Mouse (Mus musculus) layer of hippocampus, adult 2 months (tissue): ENCODE measurements around the gene Ptpn18. TPM values are rescaled to one million over a fixed set of nuclear protein-coding genes. Genes with fewer than 3 reads are reported as not detected.
A peak's percentile ranks its signal among the peaks of the same experiment; 100 is the strongest.

Experiments
- DNase-seq, 2 experiments: peaks; one replicate each; pipeline ENCODE4 v3.0.0; 2022; ENCODE audit warnings: low spot score in 2 of 2
- H3K27ac ChIP-seq: fragments of 200-600 bp; 2 replicates; pipeline ENCODE4 v1.8.1; 2022
- H3K4me3 ChIP-seq: fragments of 200-600 bp; 2 replicates; pipeline ENCODE4 v1.8.1; 2022; ENCODE audit warnings: mild to moderate bottlenecking
- CTCF ChIP-seq: fragments of 200-600 bp; conservative IDR thresholded peaks from 2 replicates; pipeline ENCODE4 v1.8.1; 2022; ENCODE audit warnings: antibody characterized with exemption, mild to moderate bottlenecking, moderate library complexity
- total RNA-seq, 2 experiments: library from RNA; stranded (reverse); gene quantifications; 2 replicates each; pipeline ENCODE4 v1.2.3; 2021

The Ptpn18 gene
- total RNA-seq, 2 experiments from 2014 or later, result 5.0 to 6.3 TPM

GRCm38 (mm10) chr1:34438381-34439051 is 21.0 kb upstream of the Ptpn18 start:
- no peak for DNase-seq
- no peak for TF ChIP-seq CTCF
- Histone ChIP-seq H3K27ac (no peak overlapping the region), H3K4me3 (peak overlapping the region; percentile 81)

GRCm38 (mm10) chr1:34439215-34439960 is 20.2 kb upstream of the Ptpn18 start, which contains the start of the genes Ccdc115 and Imp4:
TSS of gene Ccdc115 (minus strand) at chr1:34439672.
TSS of gene Imp4 (plus strand) at chr1:34439851.
- TF ChIP-seq CTCF, result no peak
- peak within 1 kb of the TSS; percentile 97 for H3K27ac ChIP-seq

GRCm38 (mm10) chr1:34439961-34440630 is 19.5 kb upstream of the Ptpn18 start:
- peak overlapping the region; percentile 97 for H3K27ac ChIP-seq
- DNase-seq, result no peak
- peak; percentile 60 for TF ChIP-seq CTCF
- peak overlapping the region; percentile 81 for H3K4me3 ChIP-seq

More at GRCm38 (mm10) chr1:34439215-34439960, 20.2 kb upstream of the Ptpn18 start, which contains the start of the genes Ccdc115 and Imp4:
- peak; percentile 91 to 97 for DNase-seq
- H3K4me3 ChIP-seq, result peak within 1 kb of the TSS; percentile 81

- no peak for DNase-seq
- no peak overlapping the region for H3K27ac ChIP-seq
- no peak overlapping the region for H3K4me3 ChIP-seq
- TF ChIP-seq CTCF, result peak; percentile 19; the same call in 1 of the 2 replicates
Measured at GRCm38 (mm10) chr1:34443124-34443523, 16.4 kb upstream of the Ptpn18 start.

- H3K4me3 ChIP-seq, result no peak overlapping the region
- no peak for TF ChIP-seq CTCF
- no peak for DNase-seq
- H3K27ac ChIP-seq, result no peak overlapping the region
Measured at GRCm38 (mm10) chr1:34458431-34458830, 1.1 kb upstream of the Ptpn18 start.

GRCm38 (mm10) chr1:34460061-34460441 is 489 bp downstream of the Ptpn18 start:
- H3K4me3 ChIP-seq, result peak overlapping the region; percentile 60
- H3K27ac ChIP-seq, result no peak overlapping the region
- no peak for TF ChIP-seq CTCF
- no peak for DNase-seq

GRCm38 (mm10) chr1:34462766-34463165 is 3.2 kb downstream of the Ptpn18 start:
- peak; percentile 48 to 76 for DNase-seq
- Histone ChIP-seq H3K27ac (no peak overlapping the region), H3K4me3 (no peak overlapping the region)
- TF ChIP-seq CTCF, result peak; percentile 77

GRCm38 (mm10) chr1:34464310-34464817 is 4.8 kb downstream of the Ptpn18 start:
- no peak overlapping the region for H3K4me3 ChIP-seq
- TF ChIP-seq CTCF, result no peak
- no peak for DNase-seq
- H3K27ac ChIP-seq, result no peak overlapping the region

- no peak overlapping the region for H3K4me3 ChIP-seq
- no peak for TF ChIP-seq CTCF
- H3K27ac ChIP-seq, result no peak overlapping the region
- DNase-seq, result no peak
Measured at GRCm38 (mm10) chr1:34465445-34465844, 5.9 kb downstream of the Ptpn18 start.

GRCm38 (mm10) chr1:34468051-34468450 is 8.5 kb downstream of the Ptpn18 start:
- Histone ChIP-seq H3K27ac (no peak overlapping the region), H3K4me3 (no peak overlapping the region)
- DNase-seq, result no peak
- TF ChIP-seq CTCF, result no peak

GRCm38 (mm10) chr1:34468500-34468899 is 8.9 kb downstream of the Ptpn18 start:
- Histone ChIP-seq H3K27ac (no peak overlapping the region), H3K4me3 (no peak overlapping the region)
- TF ChIP-seq CTCF, result no peak
- DNase-seq, result no peak

GRCm38 (mm10) chr1:34469801-34470200 is 10.2 kb downstream of the Ptpn18 start:
- H3K27ac ChIP-seq, result no peak overlapping the region
- DNase-seq, result no peak
- no peak for TF ChIP-seq CTCF
- no peak overlapping the region for H3K4me3 ChIP-seq
